Mouse (Mus musculus) erythroblast, embryonic 14.5 days (primary cell): ENCODE data around the gene Lrrc23.

ENCODE experiments used
- GATA1 ChIP-seq: IDR thresholded peaks from 2 replicates; pipeline ENCODE4 v1.6.1; 2012; ENCODE audit warnings: low read length, inconsistent platforms, mixed read lengths
- TAL1 ChIP-seq: IDR thresholded peaks from 3 replicates; pipeline ENCODE4 v1.6.1; 2012; ENCODE audit warnings: low read length, inconsistent platforms, mixed read lengths

DNA sequence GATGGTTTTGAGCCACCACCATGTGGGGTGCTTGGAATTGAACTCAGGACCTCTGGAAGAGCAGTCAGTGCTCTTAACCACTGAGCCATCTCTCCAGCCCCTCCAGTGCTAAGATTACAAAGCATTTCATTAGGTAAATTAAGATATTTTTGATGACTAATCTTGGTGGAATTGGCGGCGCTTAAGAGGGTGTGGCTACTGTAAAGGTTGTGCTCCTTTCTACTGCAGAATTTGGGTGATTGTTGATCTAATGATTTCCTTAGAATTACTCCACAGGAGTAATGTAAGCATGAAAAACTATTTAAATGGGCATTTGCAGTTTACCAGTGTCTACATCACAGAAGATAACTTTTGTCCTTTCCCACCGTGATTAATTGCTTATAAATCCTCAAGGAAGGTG lies 24.8 kb upstream of the Lrrc23 start:
- TF ChIP-seq GATA1 (no peak), TAL1 (no peak)
